Mouse (Mus musculus) forebrain, embryonic 12.5 days (tissue): ENCODE measurements at regions not wholly inside any gene's neighbourhood (a gene's known extent, or its start where the extent isn't known, plus 50 kb on each side); places are given as distances from the start of the nearest gene placed in this dataset.

Experiments
- ATAC-seq: fragments of 200-750 bp; cut with Nextera tagmentation; 2 replicates; pipeline ENCODE4 v1.8.0; 2017; ENCODE audit warnings: moderate TSS enrichment; ENCODE audit not compliant: low FRiP score
- H3K27ac ChIP-seq: fragments of 300-500 bp; sonication (generic); 2 replicates; pipeline ENCODE4 v1.5.1; 2016; ENCODE audit warnings: mild to moderate bottlenecking
- H3K27me3 ChIP-seq: fragments of 300-500 bp; sonication (generic); 2 replicates; pipeline ENCODE4 v1.6.1; 2016; ENCODE audit warnings: mild to moderate bottlenecking
- H3K36me3 ChIP-seq: fragments of 300-500 bp; sonication (generic); replicated peaks from 2 replicates; pipeline ENCODE4 v1.6.1; 2016; ENCODE audit warnings: mild to moderate bottlenecking
- H3K4me1 ChIP-seq: fragments of 300-500 bp; sonication (generic); 2 replicates; pipeline ENCODE4 v1.6.1; 2016
- H3K4me2 ChIP-seq: fragments of 300-500 bp; sonication (generic); 2 replicates; pipeline ENCODE4 v1.6.1; 2016; ENCODE audit warnings: mild to moderate bottlenecking, moderate library complexity
- H3K4me3 ChIP-seq: fragments of 300-500 bp; sonication (generic); replicated peaks from 2 replicates; pipeline ENCODE4 v1.5.1; 2016; ENCODE audit warnings: mild to moderate bottlenecking
- H3K9ac ChIP-seq: fragments of 300-500 bp; sonication (generic); 2 replicates; pipeline ENCODE4 v1.6.1; 2016; ENCODE audit warnings: mild to moderate bottlenecking
- H3K9me3 ChIP-seq: fragments of 300-500 bp; sonication (generic); 2 replicates; pipeline ENCODE4 v1.6.1; 2016
- WGBS: fragments of 180-500 bp; shearing (Covaris S2); methylation state at CpG from one replicate; pipeline ENCODE4 v1.1.7; 2016; 5-methylcytosine and 5-hydroxymethylcytosine counted together

GRCm38 (mm10) chr13:19966566-19966965, 123.8 kb upstream of the Elmo1 start:
- Histone ChIP-seq H3K4me1 (no peaks in the 10 kb centered on the region), H3K4me3 (no peak overlapping the region), H3K9ac (no peak overlapping the region), H3K9me3 (no peaks in the 10 kb centered on the region), H3K27me3 (no peaks in the 10 kb centered on the region), H3K36me3 (no peaks in the 10 kb centered on the region), H3K27ac (no peak overlapping the region), H3K4me2 (no peak overlapping the region)
- 90% methylated on average over 1 of the region's 1 CpGs for WGBS
- ATAC-seq = no peak

DNA sequence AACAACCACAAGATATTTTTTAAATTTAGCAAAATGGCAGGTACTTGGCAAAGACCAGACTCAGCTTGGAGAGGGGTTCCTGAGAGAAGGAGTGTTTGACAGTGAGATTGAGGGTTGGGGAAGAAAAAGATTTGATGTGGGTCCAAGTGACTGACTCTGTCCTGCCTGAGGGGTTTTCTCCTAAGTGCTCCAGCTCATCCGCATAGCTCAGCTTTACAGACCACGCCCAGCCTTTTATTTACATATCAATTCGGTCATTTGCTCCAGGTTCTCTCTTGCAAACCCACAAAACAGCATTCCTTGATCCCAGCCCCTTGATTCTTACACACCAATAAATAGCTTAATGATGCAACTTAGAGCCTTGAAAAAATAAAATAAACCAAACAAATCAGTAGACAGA, 127.4 kb upstream of the Elmo1 start:
- no peaks in the 10 kb centered on the region for H3K36me3 ChIP-seq
- H3K9me3 ChIP-seq = no peaks in the 10 kb centered on the region
- 66% methylated on average over 3 of the region's 3 CpGs for WGBS
- H3K4me2 ChIP-seq = no peak overlapping the region
- H3K27ac ChIP-seq = no peak overlapping the region
- no peaks in the 10 kb centered on the region for H3K4me1 ChIP-seq
- no peaks in the 10 kb centered on the region for H3K27me3 ChIP-seq
- ATAC-seq = no peak
- H3K9ac ChIP-seq = no peak overlapping the region
- no peak overlapping the region for H3K4me3 ChIP-seq

GRCm38 (mm10) chr13:19928761-19929160, 104.7 kb upstream of the Gpr141 start:
- no peak overlapping the region for H3K9ac ChIP-seq

DNA sequence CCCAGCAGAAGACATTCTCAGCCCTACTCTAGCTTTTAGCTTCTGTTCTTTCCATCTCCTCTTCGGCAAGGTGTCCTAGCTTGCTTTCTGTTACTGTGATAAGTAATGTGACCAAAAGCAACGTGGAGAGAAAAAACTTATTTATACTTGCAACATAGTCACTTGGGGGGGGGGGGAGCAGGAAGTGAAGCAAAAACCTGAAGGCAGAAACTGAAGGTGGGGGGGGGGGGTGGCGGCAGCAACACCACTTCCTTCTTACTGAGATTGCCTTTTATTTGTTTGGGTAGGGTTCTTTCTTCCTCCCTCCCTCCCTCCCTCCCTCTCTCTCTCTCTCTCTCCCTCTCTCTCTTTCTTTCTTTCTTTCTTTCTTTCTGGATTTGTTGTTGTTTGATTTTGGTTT, 103.8 kb upstream of the Gpr141 start:
- Histone ChIP-seq H3K27me3 (no peaks in the 10 kb centered on the region), H3K9me3 (no peaks in the 10 kb centered on the region), H3K27ac (no peak overlapping the region), H3K9ac (no peak overlapping the region), H3K4me2 (no peak overlapping the region), H3K36me3 (no peaks in the 10 kb centered on the region), H3K4me1 (no peaks in the 10 kb centered on the region), H3K4me3 (no peak overlapping the region)
- no peak for ATAC-seq
- 91% methylated on average over 3 of the region's 3 CpGs for WGBS

More at GRCm38 (mm10) chr13:19928761-19929160, 104.7 kb upstream of the Gpr141 start:
- no peak overlapping the region for H3K4me2 ChIP-seq
- no peaks in the 10 kb centered on the region for H3K27me3 ChIP-seq
- no peak for ATAC-seq
- H3K4me3 ChIP-seq = no peak overlapping the region
- H3K4me1 ChIP-seq = no peaks in the 10 kb centered on the region
- no peak overlapping the region for H3K27ac ChIP-seq
- 95% methylated on average over 6 of the region's 6 CpGs for WGBS
- H3K9me3 ChIP-seq = no peaks in the 10 kb centered on the region
- no peaks in the 10 kb centered on the region for H3K36me3 ChIP-seq

DNA sequence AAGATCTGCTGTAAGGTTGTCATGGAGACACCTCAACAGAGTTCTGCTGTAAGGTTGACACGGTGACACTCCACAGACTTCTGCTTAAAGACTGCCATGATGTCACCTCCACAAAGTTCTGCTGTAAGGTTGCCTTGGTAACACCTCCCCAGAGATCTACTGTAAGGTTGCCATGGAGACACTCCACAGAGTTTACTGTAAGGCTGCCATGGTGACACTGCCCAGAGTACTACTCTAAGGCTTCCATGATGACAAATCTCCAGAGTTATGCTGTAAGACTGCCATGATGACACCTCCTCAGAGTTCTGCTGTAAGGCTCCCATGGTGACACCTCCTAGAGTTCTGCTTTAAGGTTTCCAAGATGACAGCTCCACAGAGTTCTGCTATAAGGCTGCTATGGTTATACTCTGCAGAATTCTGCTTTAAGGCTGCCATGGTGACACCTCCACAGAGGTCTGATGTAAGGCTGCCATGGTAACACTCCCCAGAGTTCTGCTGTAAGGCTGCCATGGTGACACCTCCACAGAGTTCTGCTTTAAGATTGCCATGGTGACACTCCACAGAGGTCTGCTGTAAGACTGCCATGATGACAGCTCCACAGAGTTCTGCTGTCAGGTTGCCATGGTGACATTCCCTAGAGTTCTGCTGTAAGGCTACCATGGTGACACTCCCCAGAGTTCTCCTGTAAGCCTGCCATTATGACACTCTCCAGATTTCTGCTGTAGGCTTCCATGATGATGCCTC, 97.2 kb upstream of the Gpr141 start:
- no peak overlapping the region for H3K27ac ChIP-seq
- ATAC-seq = peak; percentile 49
- 74% methylated on average over 1 of the region's 1 CpGs for WGBS

DNA sequence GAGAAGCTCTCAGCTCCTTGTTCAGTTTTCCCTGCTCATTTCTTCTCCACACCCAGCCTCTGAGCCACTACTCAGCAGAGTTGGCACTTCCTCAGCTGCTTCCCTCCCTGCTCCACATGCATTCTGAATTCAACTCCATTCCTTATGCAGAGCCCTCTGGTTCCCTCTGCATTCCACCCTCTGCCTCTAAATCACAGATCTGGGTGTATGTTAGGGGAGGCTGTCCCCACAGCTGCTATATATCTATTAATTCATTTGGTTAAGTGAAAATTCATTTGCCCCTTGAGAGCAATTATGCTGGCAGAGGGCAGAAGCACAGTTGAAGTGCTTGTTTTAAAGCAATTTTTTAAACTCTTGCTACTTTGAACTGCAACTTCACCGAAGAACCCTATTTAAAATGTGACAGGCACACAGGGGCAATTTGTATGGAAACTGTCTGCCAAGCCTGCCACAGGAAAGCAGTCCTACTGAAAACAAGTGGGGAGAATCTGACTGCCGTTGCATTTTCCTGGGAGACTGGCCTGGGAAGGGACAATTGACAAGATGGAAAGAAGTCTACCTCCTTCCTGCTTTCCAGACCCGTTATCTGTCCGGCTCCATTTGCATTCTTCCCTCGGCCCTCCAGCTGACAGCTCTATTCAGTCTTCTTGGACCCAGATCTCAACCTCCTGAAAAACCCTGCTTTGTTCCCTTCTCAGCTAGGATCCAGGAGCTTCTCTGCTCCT, 88.0 kb upstream of the Gpr141 start:
- no peaks in the 10 kb centered on the region for H3K4me1 ChIP-seq
- H3K4me3 ChIP-seq = no peak overlapping the region
- no peak for ATAC-seq
- no peak overlapping the region for H3K4me2 ChIP-seq
- no peak overlapping the region for H3K9ac ChIP-seq
- no peak overlapping the region for H3K27ac ChIP-seq
- H3K9me3 ChIP-seq = no peaks in the 10 kb centered on the region
- H3K27me3 ChIP-seq = no peaks in the 10 kb centered on the region
- H3K36me3 ChIP-seq = no peaks in the 10 kb centered on the region
- 44% methylated on average over 5 of the region's 5 CpGs for WGBS

More for the DNA sequence above, 97.2 kb upstream of the Gpr141 start:
- Histone ChIP-seq H3K9me3 (no peaks in the 10 kb centered on the region), H3K27me3 (no peaks in the 10 kb centered on the region), H3K9ac (no peak overlapping the region), H3K36me3 (no peaks in the 10 kb centered on the region), H3K4me2 (no peak overlapping the region), H3K4me3 (no peak overlapping the region), H3K4me1 (no peaks in the 10 kb centered on the region)

GRCm38 (mm10) chr13:19902786-19903185, 78.7 kb upstream of the Gpr141 start:
- H3K4me2 ChIP-seq = no peak overlapping the region
- WGBS = 92% methylated on average over 4 of the region's 4 CpGs

DNA sequence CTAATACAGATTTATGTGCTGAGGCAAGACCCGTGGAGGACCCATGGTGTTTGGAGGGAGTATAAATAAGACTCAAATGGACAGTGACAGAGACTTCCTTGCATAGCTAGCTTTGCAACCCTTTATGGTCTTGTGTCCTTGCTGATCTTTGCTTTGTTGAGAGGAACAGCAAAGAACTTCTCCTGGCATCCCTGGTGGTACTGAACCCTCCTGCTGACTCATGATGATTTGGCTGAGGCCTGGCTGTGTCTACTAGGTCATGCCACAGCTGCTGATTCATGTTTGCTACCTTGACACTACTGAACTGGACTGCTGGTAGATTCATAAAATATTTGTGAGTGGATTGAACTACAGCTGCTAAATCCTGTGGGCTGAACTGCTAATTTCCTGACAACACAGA, 73.1 kb upstream of the Gpr141 start:
- Histone ChIP-seq H3K4me2 (no peak overlapping the region), H3K4me3 (no peak overlapping the region), H3K36me3 (no peaks in the 10 kb centered on the region), H3K4me1 (no peaks in the 10 kb centered on the region), H3K9me3 (no peaks in the 10 kb centered on the region), H3K27ac (no peak overlapping the region), H3K27me3 (no peaks in the 10 kb centered on the region), H3K9ac (no peak overlapping the region)
- WGBS = 93% methylated on average over 1 of the region's 1 CpGs
- ATAC-seq = no peak

More at GRCm38 (mm10) chr13:19902786-19903185, 78.7 kb upstream of the Gpr141 start:
- H3K4me3 ChIP-seq = no peak overlapping the region
- no peaks in the 10 kb centered on the region for H3K27me3 ChIP-seq
- no peaks in the 10 kb centered on the region for H3K36me3 ChIP-seq
- H3K27ac ChIP-seq = no peak overlapping the region
- no peak for ATAC-seq
- H3K9me3 ChIP-seq = no peaks in the 10 kb centered on the region
- no peaks in the 10 kb centered on the region for H3K4me1 ChIP-seq
- H3K9ac ChIP-seq = no peak overlapping the region

DNA sequence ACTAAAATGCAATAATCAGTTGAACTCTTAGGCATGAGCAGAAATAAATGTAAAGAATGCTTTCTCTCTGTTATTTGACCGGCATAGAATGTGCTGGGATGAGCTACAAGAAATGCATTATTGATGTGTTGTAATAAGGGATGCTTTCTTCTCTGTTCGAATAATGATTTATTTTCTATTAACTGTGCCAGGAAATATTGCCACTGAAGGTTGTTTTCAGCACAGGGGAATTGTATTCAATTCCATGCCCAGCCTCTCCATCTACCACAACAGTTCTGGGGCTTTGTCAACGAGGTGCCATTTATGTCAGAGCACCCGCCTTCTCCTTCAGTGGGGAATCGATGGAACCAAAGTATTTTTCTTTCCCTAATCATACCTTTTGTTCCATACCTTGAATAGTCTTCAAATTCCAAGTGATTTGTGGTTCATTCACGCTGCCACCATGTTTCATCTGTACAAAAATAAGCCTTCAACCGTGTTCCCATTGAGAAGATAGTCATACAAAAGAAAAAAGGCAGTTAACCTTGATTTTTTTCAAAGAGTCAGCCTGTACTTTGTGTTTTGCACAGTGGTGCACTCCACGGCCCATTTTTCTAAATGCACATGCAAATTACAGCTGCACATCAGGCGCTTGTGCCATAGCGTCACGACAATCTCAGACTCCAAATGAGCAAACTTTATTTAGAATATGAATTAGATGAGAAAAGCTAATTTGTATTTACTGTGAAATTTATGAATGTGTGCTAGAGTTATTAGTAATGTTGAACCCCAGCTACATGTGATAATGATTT, 65.1 kb upstream of the Gpr141 start:
- no peak overlapping the region for H3K9ac ChIP-seq
- no peaks in the 10 kb centered on the region for H3K27me3 ChIP-seq
- no peaks in the 10 kb centered on the region for H3K4me1 ChIP-seq
- 49% methylated on average over 11 of the region's 11 CpGs for WGBS
- no peak overlapping the region for H3K4me3 ChIP-seq
- no peak overlapping the region for H3K27ac ChIP-seq
- H3K36me3 ChIP-seq = no peaks in the 10 kb centered on the region
- no peak overlapping the region for H3K4me2 ChIP-seq
- no peaks in the 10 kb centered on the region for H3K9me3 ChIP-seq
- no peak for ATAC-seq

- 89% methylated on average over 7 of the region's 7 CpGs for WGBS
- no peak for ATAC-seq
- Histone ChIP-seq H3K27me3 (no peaks in the 10 kb centered on the region), H3K36me3 (no peaks in the 10 kb centered on the region), H3K27ac (no peak overlapping the region), H3K4me3 (no peak overlapping the region), H3K4me2 (no peak overlapping the region), H3K9ac (no peak overlapping the region), H3K4me1 (no peaks in the 10 kb centered on the region), H3K9me3 (no peaks in the 10 kb centered on the region)
Observed at GRCm38 (mm10) chr13:19883896-19884658, 60.0 kb upstream of the Gpr141 start.

DNA sequence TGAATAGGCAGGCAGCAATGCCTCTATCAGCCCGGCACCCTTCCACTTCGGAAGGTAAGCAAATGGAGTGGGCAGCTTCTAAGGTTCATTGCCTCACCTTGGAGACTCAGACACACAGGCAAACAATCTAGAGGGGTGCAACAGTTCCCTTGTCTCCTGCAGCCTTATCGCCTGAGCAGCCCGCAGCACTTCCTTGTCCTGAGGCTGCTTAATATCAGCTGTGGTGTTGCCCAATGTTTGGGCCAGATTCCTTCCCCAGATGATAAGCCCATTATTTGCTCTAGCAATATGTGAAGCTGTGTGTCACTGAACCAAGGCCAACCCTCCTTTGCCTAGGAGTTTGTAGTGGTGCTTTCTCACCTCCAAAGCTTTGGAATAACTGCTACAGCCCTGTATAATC, 58.8 kb upstream of the Gpr141 start:
- H3K9ac ChIP-seq = no peak overlapping the region
- WGBS = 91% methylated on average over 4 of the region's 4 CpGs
- no peak for ATAC-seq

DNA sequence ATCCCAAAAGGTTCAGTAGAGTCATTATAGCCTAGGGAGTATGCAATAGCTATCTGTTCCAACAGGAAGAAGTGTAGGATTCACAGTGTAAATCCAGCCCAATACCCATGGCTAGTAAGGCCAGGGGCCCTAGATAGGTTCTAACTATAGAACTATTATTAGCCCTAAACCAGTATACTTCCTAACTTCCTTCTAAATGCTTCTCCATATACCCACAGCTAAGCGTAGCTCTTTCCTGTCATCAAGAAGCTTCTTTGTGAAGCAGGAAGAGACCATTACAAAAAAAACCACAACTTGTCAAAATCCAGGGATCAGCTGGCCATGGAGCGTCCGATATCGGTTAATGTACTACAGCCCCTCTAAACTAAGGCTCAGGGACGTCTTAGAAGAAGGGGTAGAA, 57.7 kb upstream of the Gpr141 start:
- Histone ChIP-seq H3K4me2 (no peak overlapping the region), H3K4me3 (no peak overlapping the region), H3K36me3 (no peaks in the 10 kb centered on the region), H3K27ac (no peak overlapping the region), H3K4me1 (no peaks in the 10 kb centered on the region), H3K9ac (no peak overlapping the region), H3K27me3 (no peaks in the 10 kb centered on the region), H3K9me3 (no peaks in the 10 kb centered on the region)
- 92% methylated on average over 5 of the region's 5 CpGs for WGBS
- no peak for ATAC-seq

More for the DNA sequence above, 58.8 kb upstream of the Gpr141 start:
- Histone ChIP-seq H3K36me3 (no peaks in the 10 kb centered on the region), H3K4me2 (no peak overlapping the region), H3K27me3 (no peaks in the 10 kb centered on the region), H3K4me1 (no peaks in the 10 kb centered on the region), H3K9me3 (no peaks in the 10 kb centered on the region), H3K27ac (no peak overlapping the region), H3K4me3 (no peak overlapping the region)
